Mouse (Mus musculus) liver, embryonic 14.5 days (tissue): ENCODE results near the gene Zfp385a. TPM values are rescaled to one million over a fixed set of nuclear protein-coding genes. Genes with fewer than 3 reads are reported as not detected.

ENCODE experiments used
- ATAC-seq: fragments of 200-750 bp; cut with Nextera tagmentation; 2 replicates; pipeline ENCODE4 v1.8.0; 2017; ENCODE audit warnings: moderate number of reproducible peaks, mild to moderate bottlenecking, moderate library complexity; ENCODE audit not compliant: insufficient read depth
- DNase-seq, 3 experiments: peaks; one replicate each; pipeline ENCODE4 v3.0.0-alpha.2; 2012 to 2013; ENCODE audit warnings: low read depth in 3 of 3, low spot score in 3 of 3
- H3K27ac ChIP-seq: fragments of 300-500 bp; sonication (generic); 2 replicates; pipeline ENCODE4 v1.5.1; 2014; ENCODE audit warnings: moderate library complexity, mild to moderate bottlenecking, control low read depth, inconsistent platforms
- H3K27me3 ChIP-seq: fragments of 300-500 bp; sonication (generic); 2 replicates; pipeline ENCODE4 v1.6.1; 2014; ENCODE audit warnings: mild to moderate bottlenecking, low read length, moderate library complexity; ENCODE audit not compliant: control insufficient read depth, insufficient read depth
- H3K36me3 ChIP-seq: fragments of 300-500 bp; sonication (generic); replicated peaks from 2 replicates; pipeline ENCODE4 v1.6.1; 2014; ENCODE audit warnings: low read depth; ENCODE audit not compliant: control insufficient read depth, insufficient read depth
- H3K4me1 ChIP-seq, 2 experiments: fragments of 200-500 bp in 1 of 2; fragments of 300-500 bp in 1 of 2; sonication (generic) in 1 of 2; replicated peaks; 2 replicates each; pipeline ENCODE4 v1.6.1; 2012 to 2014; ENCODE audit warnings: antibody characterized with exemption in 1 of 2, inconsistent platforms in 1 of 2, low read length in 1 of 2; ENCODE audit not compliant: control insufficient read depth in 2 of 2, insufficient read depth in 2 of 2
- H3K4me2 ChIP-seq: fragments of 300-500 bp; sonication (generic); 2 replicates; pipeline ENCODE4 v1.6.1; 2014; ENCODE audit warnings: low read depth, mild to moderate bottlenecking, control low read depth, moderate library complexity
- H3K4me3 ChIP-seq, 2 experiments: fragments of 200-500 bp in 1 of 2; fragments of 300-500 bp in 1 of 2; sonication (generic) in 1 of 2; 2 replicates each; pipeline ENCODE4 v1.5.1; 2012 to 2014; ENCODE audit warnings: low read depth in 2 of 2, low read length in 2 of 2, mild to moderate bottlenecking in 2 of 2, control low read depth in 1 of 2, inconsistent platforms in 1 of 2, moderate library complexity in 1 of 2; ENCODE audit not compliant: insufficient read depth in 1 of 2
- H3K9ac ChIP-seq: fragments of 300-500 bp; sonication (generic); replicated peaks from 2 replicates; pipeline ENCODE4 v1.6.1; 2014; ENCODE audit warnings: mild to moderate bottlenecking, control low read depth, moderate library complexity
- H3K9me3 ChIP-seq: fragments of 300-500 bp; sonication (generic); 2 replicates; pipeline ENCODE4 v1.6.1; 2016; ENCODE audit warnings: low read length, mixed read lengths; ENCODE audit not compliant: control insufficient read depth
- CTCF ChIP-seq: IDR thresholded peaks from 2 replicates; pipeline ENCODE4 v1.5.1; 2016; ENCODE audit warnings: antibody characterized with exemption, low read depth, control low read depth
- EP300 ChIP-seq: IDR thresholded peaks from 2 replicates; pipeline ENCODE4 v1.6.1; 2016; ENCODE audit warnings: antibody characterized with exemption, low read depth
- WGBS: fragments of 180-500 bp; shearing (Covaris S2); extraction: QIAGEN DNeasy Blood & Tissue Kit; methylation state at CpG from one replicate; pipeline ENCODE4 v1.1.7; 2014; ENCODE audit not compliant: insufficient replicate concordance; 5-methylcytosine and 5-hydroxymethylcytosine counted together
- polyA plus RNA-seq, 2 experiments: library from polyadenylated mRNA; depleted of rRNA in 1 of 2; stranded (reverse) in 1 of 2; unstranded in 1 of 2; fragments of >200 nt; fragmentation: Nextera tagmentation in 1 of 2; extraction: Ambion mirVana in 1 of 2; gene quantifications; 2 replicates each; pipeline versions ENCODE4 v1.2.1 to v1.2.3; 2012 to 2014

The Zfp385a gene
- polyA plus RNA-seq, 2 experiments = 4.7 to 4.9 TPM

DNA sequence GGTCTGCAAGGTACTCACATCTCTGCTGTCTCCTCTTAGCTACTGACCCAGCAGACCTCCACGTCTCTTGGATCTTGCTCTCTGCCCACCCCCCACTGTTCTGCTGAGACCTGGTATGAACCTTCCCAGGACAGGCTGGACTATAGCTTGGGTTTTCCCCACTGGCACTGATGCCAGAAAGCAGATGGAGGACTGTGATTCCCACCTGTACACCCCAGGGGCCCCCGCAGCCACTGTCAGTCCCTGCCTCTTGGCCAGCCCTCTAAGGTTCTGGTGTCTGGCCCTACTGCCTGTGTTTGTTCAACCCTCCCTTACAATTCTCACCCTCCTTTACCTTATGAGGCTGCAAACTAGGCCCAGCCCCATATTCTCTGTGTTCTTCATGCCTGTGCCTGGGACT, 14.8 kb upstream of the Zfp385a start:
- Histone ChIP-seq H3K27me3 (no peaks in the 10 kb centered on the region), H3K4me1 (peaks cover 2 to 15% of the 10 kb centered on the region in 2 experiments), H3K36me3 (peaks cover 9% of the 10 kb centered on the region), H3K4me2 (no peak overlapping the region), H3K4me3 (no peak overlapping the region), H3K9me3 (no peaks in the 10 kb centered on the region), H3K27ac (no peak overlapping the region), H3K9ac (no peak overlapping the region)
- ATAC-seq (no peak), DNase-seq (no peak)
- TF ChIP-seq EP300 (no peak), CTCF (no peak)
- 87% methylated on average over 2 of the region's 2 CpGs for WGBS

DNA sequence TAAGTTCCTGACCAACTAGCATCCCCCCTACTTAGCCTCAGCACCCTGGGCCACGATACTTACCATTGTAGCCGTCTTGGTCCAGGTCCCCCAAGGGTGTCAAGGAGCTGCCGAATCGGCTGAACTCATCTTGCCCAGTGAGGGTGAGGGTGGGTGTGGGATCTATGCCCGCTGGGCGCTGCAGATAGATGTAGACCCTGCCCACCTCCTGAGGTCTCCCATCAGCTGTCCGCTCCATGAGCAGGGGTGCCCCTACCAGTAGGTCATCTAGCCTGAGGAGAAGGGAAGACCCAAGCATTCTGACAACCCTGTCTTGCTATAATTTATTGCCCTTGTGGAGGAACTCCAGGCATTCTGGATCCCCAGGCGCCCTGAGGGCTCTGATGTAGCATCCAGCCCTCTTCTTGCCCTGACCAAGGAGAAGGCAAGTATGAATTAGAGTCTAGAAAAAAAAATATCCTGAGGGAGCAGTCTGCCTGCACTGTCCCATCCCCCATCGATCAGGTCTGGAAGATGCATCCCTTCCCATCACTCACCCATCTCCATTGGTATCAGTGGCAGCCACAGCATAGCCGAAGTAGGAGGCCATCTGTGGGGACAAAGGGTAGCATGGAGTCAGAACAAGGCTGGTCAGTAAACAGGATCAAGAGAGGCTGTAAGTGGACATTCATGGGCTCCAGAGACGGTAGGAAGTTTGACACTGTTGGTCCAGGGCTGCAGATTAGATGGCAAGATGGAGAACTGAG, 13.8 kb upstream of the Zfp385a start:
- H3K27me3 ChIP-seq = no peaks in the 10 kb centered on the region
- H3K4me3 ChIP-seq = no peak overlapping the region
- WGBS = 75% methylated on average over 11 of the region's 11 CpGs
- H3K9ac ChIP-seq = no peak overlapping the region
- no peak overlapping the region for H3K27ac ChIP-seq
- TF ChIP-seq EP300 = no peak
- TF ChIP-seq CTCF = no peak
- DNase-seq (no peak), ATAC-seq (no peak)
- H3K36me3 ChIP-seq = peaks cover 9% of the 10 kb centered on the region
- H3K4me2 ChIP-seq = no peak overlapping the region
- H3K4me1 ChIP-seq = peaks cover 0 to 7% of the 10 kb centered on the region in 2 experiments; a peak in 2 of 4 replicates
- H3K9me3 ChIP-seq = no peaks in the 10 kb centered on the region

DNA sequence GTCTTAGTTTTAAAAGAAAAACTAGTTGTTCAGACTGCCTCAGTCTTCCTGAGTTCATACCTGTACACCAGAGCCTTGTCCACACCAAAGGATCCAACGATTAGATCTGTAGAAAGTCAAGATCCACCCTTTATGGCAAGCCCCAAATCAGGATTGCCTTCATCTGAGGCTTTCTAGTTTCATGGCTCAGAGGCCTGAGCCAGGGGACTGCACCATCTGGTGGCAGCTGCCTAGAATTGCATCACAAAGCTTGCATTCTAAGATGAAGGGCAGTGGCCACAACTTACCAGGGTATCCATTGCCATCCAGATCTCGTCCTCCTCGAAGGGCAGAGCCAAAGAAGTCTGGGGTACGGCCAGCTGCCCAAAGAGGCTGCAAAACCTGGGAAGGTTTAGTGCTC, 13.0 kb upstream of the Zfp385a start:
- 29% methylated on average over 4 of the region's 4 CpGs for WGBS
- Histone ChIP-seq H3K4me2 (no peak overlapping the region), H3K4me3 (no peak overlapping the region), H3K9me3 (no peaks in the 10 kb centered on the region), H3K4me1 (peaks cover 0 to 2% of the 10 kb centered on the region in 2 experiments; a peak in 1 of 4 replicates), H3K27ac (no peak overlapping the region), H3K27me3 (no peaks in the 10 kb centered on the region), H3K36me3 (peaks cover 9% of the 10 kb centered on the region), H3K9ac (no peak overlapping the region)
- no peak for DNase-seq
- TF ChIP-seq CTCF = peak; percentile 87
- no peak for TF ChIP-seq EP300
- ATAC-seq = no peak

DNA sequence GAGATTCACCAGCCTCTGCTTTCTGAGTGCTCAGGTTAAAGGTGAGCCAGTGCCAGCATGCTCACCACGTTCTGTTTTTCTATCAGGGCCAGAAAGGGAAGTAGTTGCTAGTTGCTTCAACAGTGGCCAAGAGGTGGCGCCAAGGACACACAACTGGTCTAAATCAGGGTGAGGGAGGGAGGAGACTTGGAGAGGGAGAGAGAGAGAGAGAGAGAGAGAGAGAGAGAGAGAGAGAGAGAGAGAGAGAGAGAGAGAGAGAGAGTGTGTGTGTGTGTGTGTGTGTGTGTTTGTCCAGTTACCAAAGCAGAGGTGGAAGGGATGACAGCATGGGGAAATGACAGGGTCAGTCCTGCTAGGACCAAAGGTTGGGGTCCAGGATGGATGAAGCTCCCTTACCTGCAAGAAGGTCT, 7.4 kb upstream of the Zfp385a start:
- H3K9me3 ChIP-seq = no peaks in the 10 kb centered on the region
- ATAC-seq = peak; percentile 22; the same call in 1 of the 2 replicates
- no peak overlapping the region for H3K4me2 ChIP-seq
- no peak overlapping the region for H3K27ac ChIP-seq
- H3K4me1 ChIP-seq = no peaks in the 10 kb centered on the region
- DNase-seq = no peak
- WGBS = 5% methylated on average over 2 of the region's 2 CpGs
- TF ChIP-seq CTCF (peak; percentile 71), EP300 (no peak)
- no peak overlapping the region for H3K9ac ChIP-seq
- no peaks in the 10 kb centered on the region for H3K27me3 ChIP-seq
- H3K36me3 ChIP-seq = peaks cover 11% of the 10 kb centered on the region
- H3K4me3 ChIP-seq = no peak overlapping the region

DNA sequence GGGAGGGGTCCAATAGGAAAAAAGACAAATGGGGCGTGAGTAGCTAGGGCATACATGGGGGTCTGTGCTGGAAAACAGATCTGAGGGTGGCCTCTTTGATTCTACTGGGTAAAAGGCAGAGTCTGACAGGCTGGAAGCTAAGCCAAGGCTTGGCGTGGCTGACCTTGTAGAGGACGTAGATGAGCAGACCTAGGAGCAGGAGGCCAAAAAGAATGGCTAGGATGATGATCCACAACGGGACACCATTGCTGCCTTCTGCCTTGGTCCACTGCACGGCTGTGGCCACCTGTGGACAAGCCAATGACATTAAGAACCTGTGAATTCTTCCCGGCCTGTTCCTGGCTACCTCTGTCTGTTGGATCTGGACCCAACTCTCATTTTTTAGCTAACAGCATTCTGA, 5.9 kb upstream of the Zfp385a start:
- no peak for DNase-seq
- H3K4me1 ChIP-seq = peaks cover 0 to under 1% of the 10 kb centered on the region in 2 experiments; a peak in 1 of 4 replicates

More for the DNA sequence above, 5.9 kb upstream of the Zfp385a start:
- WGBS = 68% methylated on average over 6 of the region's 6 CpGs
- no peak for TF ChIP-seq EP300
- no peak for TF ChIP-seq CTCF
- H3K9me3 ChIP-seq = no peaks in the 10 kb centered on the region
- H3K27ac ChIP-seq = no peak overlapping the region
- H3K9ac ChIP-seq = no peak overlapping the region
- no peak for ATAC-seq
- no peak overlapping the region for H3K4me2 ChIP-seq
- peaks cover 4% of the 10 kb centered on the region for H3K36me3 ChIP-seq
- no peak overlapping the region for H3K4me3 ChIP-seq
- H3K27me3 ChIP-seq = no peaks in the 10 kb centered on the region
